Mouse (Mus musculus) ES-E14 (cell line): Measurements from ENCODE around the gene Litaf.

Experiments
- HCFC1 ChIP-seq: IDR thresholded peaks from 2 replicates; pipeline ENCODE4 v1.6.1; 2012; ENCODE audit warnings: low read length, inconsistent platforms, borderline replicate concordance; ENCODE audit not compliant: insufficient read depth
- MAFK ChIP-seq: IDR thresholded peaks from 2 replicates; pipeline ENCODE4 v1.6.1; 2014; ENCODE audit warnings: mild to moderate bottlenecking, low read depth, low read length, inconsistent platforms; ENCODE audit not compliant: insufficient read depth
- ZC3H11A ChIP-seq: IDR thresholded peaks from 2 replicates; pipeline ENCODE4 v1.6.1; 2012; ENCODE audit warnings: low read depth, mild to moderate bottlenecking, inconsistent platforms, low read length, borderline replicate concordance

DNA sequence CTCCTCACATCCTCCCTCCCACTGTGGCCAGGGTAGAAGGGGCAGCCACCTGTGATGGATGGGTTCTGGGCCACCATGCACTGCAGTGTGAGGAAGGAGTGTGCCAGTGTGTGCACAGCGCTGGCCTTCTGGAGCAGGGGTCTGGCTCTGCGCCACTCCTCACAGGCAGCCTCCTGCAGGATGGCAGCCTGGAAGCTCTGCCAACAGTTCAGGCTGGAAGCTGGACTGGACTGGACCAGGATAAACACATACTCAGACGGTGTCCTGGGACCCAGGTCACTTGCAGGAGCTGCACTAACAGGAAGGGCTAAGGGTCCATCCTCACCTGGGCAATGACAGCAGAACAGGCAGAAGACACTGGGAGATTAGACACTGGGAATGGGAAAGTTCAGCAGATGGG lies 132.6 kb downstream of the Litaf start:
- TF ChIP-seq MAFK = no peak
- no peak for TF ChIP-seq HCFC1
- no peak for TF ChIP-seq ZC3H11A
